Mouse (Mus musculus): ENCODE data around the gene Acox1. TPM values are rescaled to one million over a fixed set of nuclear protein-coding genes. Genes with fewer than 3 reads are reported as not detected.

Acox1 gene
- polyA plus RNA-seq, 1 experiment from 2014 or later = 31.4 TPM

DNA sequence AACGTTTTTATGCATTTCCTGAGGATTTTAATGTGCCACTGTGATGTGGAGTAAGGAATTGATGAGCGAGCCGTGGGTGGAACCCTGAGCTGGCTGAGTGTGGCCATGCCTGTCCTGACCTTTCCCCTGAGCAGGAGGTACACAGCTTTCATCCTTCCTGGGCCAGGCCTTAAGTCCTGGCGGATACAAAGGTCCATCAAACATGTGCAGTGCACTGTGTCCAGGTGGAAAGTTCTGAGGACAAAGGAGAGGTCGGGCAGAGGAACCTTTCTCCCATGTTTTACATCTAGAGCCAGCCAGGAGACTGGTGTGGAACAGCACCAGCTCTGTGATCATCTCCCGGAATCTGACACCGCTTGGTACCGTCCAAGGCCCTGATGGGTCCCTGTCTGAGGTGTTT, 10.4 kb upstream of the Acox1 start:
- Histone ChIP-seq H3K4me2 (no peak overlapping the region), H3K4me3 (no peak overlapping the region), H3K4me1 (replicated peaks) (no peaks in the 10 kb centered on the region), H3K9me3 (replicated peaks) (no peaks in the 10 kb centered on the region), H3K9ac (no peak overlapping the region), H3K27me3 (no peaks in the 10 kb centered on the region), H3K36me3 (peaks cover 24% of the 10 kb centered on the region), H3K27ac (no peak overlapping the region)
- 75% methylated on average over 8 of the region's 8 CpGs for WGBS
- no peak for ATAC-seq (replicated peaks; ENCODE audit: insufficient number of reproducible peaks, insufficient read depth, low FRiP score, low read depth)

DNA sequence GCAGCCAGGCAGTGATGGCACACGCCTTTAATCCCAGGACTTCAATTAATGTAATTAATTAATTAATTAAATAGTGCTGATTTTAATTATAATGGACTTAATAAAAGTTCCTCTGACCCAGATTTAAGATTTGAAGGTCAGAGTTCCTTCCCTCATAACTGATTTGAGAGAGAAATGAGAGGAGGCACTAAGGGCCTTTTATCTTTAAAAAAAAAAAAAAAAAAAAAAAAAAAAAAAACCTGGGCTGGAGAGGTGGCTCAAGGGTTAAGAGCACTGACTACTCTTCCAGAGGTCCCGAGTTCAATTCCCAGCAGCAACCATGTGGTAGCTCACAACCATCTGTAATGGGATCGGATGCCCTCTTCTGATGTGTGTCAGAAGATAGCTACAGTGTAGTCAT, 9.8 kb upstream of the Acox1 start:
- Histone ChIP-seq H3K4me3 (no peak overlapping the region), H3K9me3 (replicated peaks) (no peaks in the 10 kb centered on the region), H3K27ac (no peak overlapping the region), H3K4me1 (replicated peaks) (no peaks in the 10 kb centered on the region), H3K27me3 (no peaks in the 10 kb centered on the region), H3K9ac (no peak overlapping the region), H3K4me2 (no peak overlapping the region), H3K36me3 (peaks cover 24% of the 10 kb centered on the region)
- ATAC-seq (replicated peaks; ENCODE audit: insufficient number of reproducible peaks, insufficient read depth, low FRiP score, low read depth) = no peak
- WGBS = 86% methylated on average over 3 of the region's 3 CpGs

DNA sequence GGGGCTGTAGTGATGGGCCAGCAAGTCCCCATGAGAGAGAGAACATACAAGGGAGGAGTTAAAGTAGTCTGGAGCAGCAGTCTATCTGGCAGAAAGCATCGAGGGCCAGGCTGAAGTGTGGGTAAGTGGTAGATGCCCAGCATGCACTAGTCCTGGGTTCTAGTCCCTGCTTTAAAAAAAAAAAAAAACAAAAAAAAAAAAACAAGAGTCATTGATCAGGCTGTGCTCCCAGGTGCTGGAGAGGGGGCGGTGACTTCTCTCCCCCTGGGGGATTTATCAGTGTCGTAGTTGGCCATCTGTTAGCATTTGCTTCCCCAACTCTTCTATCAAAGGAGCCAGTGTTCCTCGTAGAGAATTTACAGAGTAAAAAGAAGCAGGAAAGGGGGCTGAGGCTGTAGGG, 7.8 kb upstream of the Acox1 start:
- Histone ChIP-seq H3K9ac (no peak overlapping the region), H3K4me2 (no peak overlapping the region), H3K4me3 (no peak overlapping the region), H3K4me1 (replicated peaks) (no peaks in the 10 kb centered on the region), H3K9me3 (replicated peaks) (no peaks in the 10 kb centered on the region), H3K27ac (no peak overlapping the region), H3K36me3 (peaks cover 20% of the 10 kb centered on the region), H3K27me3 (no peaks in the 10 kb centered on the region)
- 72% methylated on average over 4 of the region's 4 CpGs for WGBS
- no peak for ATAC-seq (replicated peaks; ENCODE audit: insufficient number of reproducible peaks, insufficient read depth, low FRiP score, low read depth)

DNA sequence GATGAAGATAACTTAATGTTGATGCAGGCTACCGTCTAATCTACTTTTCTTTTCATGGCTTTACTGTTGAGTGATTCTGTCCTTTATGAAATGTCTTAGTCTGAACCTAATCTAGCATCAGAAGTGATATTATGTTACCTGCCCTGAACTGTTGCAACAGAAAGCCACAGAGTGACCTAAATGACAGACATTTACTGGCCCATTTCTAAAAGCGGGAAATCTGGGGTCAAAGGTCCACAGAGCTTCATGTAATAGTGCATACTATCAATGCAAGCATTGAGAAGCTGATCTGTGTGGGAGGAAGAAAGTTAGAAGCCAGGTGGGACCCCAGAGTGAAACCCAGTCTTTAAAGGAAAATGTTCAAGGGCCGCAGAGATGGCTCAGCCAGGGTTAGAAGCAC, 4.3 kb upstream of the Acox1 start:
- H3K4me1 ChIP-seq (replicated peaks) = peaks cover 5% of the 10 kb centered on the region; the same call in 1 of the 2 replicates
- H3K4me3 ChIP-seq = no peak overlapping the region
- H3K4me2 ChIP-seq = no peak overlapping the region
- 89% methylated on average over 3 of the region's 3 CpGs for WGBS
- no peak overlapping the region for H3K9ac ChIP-seq
- no peak overlapping the region for H3K27ac ChIP-seq
- H3K9me3 ChIP-seq (replicated peaks) = no peaks in the 10 kb centered on the region
- no peaks in the 10 kb centered on the region for H3K27me3 ChIP-seq
- peaks cover 20% of the 10 kb centered on the region for H3K36me3 ChIP-seq
- ATAC-seq (replicated peaks; ENCODE audit: insufficient number of reproducible peaks, insufficient read depth, low FRiP score, low read depth) = no peak

DNA sequence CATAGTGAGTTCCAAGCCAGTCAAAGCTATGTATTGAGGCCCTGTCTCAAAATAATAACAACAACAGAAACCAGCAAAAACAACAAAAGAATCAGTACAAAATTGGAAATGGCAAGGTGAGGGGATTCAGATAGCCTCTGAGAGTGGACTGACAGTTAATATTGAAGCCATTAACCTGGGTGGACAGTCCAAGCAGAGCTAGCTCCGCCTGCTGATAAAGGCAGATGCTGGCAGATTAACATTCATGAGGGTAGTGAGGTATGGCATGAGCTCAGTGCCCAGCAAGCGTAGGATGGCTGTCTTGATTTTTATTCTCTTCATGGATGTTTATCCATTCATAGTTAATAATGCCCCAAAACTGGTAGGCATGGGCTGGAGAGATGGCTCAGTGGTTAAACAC, 2.3 kb upstream of the Acox1 start:
- Histone ChIP-seq H3K4me2 (no peak overlapping the region), H3K9ac (no peak overlapping the region)

DNA sequence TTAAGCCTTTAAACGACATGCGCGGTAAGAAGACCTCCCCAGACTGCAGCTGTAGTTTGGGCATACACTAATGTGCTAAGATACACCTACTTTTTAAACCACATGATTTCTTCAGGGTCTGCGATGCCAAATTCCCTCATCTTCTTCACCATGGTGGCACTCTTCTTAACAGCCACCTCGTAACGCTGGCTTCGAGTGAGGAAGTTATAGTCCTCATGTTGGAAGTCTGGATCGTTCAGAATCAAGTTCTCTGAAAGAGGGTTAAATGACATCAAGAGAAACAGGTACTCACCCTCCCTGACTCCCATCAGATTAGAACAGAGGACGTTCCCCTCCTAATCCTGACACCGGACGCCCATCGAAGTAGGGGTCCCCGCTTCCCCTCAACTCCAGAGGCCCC, 713 bp downstream of the Acox1 start:
- ATAC-seq (replicated peaks; ENCODE audit: insufficient number of reproducible peaks, insufficient read depth, low FRiP score, low read depth) = no peak
- Histone ChIP-seq H3K4me1 (replicated peaks) (peaks cover 26% of the 10 kb centered on the region), H3K9me3 (replicated peaks) (no peaks in the 10 kb centered on the region), H3K4me2 (peak overlapping the region; percentile 74), H3K36me3 (peaks cover 8% of the 10 kb centered on the region; the same call in 1 of the 2 replicates), H3K4me3 (peak overlapping the region; percentile 79), H3K27ac (peak overlapping the region; percentile 92), H3K27me3 (no peaks in the 10 kb centered on the region), H3K9ac (peak overlapping the region; percentile 84)
- WGBS = 17% methylated on average over 13 of the region's 13 CpGs

More for the DNA sequence above, 2.3 kb upstream of the Acox1 start:
- WGBS = 89% methylated on average over 2 of the region's 2 CpGs
- no peak overlapping the region for H3K27ac ChIP-seq
- H3K4me3 ChIP-seq = no peak overlapping the region
- H3K9me3 ChIP-seq (replicated peaks) = no peaks in the 10 kb centered on the region
- H3K4me1 ChIP-seq (replicated peaks) = peaks cover 14% of the 10 kb centered on the region
- no peak for ATAC-seq (replicated peaks; ENCODE audit: insufficient number of reproducible peaks, insufficient read depth, low FRiP score, low read depth)
- no peaks in the 10 kb centered on the region for H3K27me3 ChIP-seq
- H3K36me3 ChIP-seq = peaks cover 13% of the 10 kb centered on the region; the same call in 1 of the 2 replicates

DNA sequence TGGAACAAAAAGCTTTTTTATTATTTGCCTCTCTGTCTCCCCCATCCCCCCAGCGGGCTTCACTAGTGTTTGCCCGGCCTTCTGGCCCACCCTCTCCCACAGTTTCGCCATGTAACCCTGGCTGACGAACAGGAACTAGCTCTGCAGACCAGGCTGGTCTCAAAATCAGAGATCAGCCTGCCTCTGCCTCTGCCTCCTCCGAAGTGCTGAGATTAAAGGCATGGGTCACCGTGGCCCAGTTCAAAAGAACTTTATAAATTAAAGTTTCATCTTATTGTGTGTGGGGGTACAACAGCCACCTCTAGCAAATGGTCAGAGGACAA, 1.3 kb downstream of the Acox1 start:
- Histone ChIP-seq H3K36me3 (peaks cover 8% of the 10 kb centered on the region; the same call in 1 of the 2 replicates), H3K27me3 (no peaks in the 10 kb centered on the region), H3K4me3 (peak overlapping the region; percentile 79), H3K4me2 (peak overlapping the region; percentile 74), H3K27ac (no peak overlapping the region), H3K9me3 (replicated peaks) (no peaks in the 10 kb centered on the region), H3K9ac (no peak overlapping the region), H3K4me1 (replicated peaks) (peaks cover 26% of the 10 kb centered on the region)
- ATAC-seq (replicated peaks; ENCODE audit: insufficient number of reproducible peaks, insufficient read depth, low FRiP score, low read depth) = no peak
- WGBS = 90% methylated on average over 6 of the region's 6 CpGs

DNA sequence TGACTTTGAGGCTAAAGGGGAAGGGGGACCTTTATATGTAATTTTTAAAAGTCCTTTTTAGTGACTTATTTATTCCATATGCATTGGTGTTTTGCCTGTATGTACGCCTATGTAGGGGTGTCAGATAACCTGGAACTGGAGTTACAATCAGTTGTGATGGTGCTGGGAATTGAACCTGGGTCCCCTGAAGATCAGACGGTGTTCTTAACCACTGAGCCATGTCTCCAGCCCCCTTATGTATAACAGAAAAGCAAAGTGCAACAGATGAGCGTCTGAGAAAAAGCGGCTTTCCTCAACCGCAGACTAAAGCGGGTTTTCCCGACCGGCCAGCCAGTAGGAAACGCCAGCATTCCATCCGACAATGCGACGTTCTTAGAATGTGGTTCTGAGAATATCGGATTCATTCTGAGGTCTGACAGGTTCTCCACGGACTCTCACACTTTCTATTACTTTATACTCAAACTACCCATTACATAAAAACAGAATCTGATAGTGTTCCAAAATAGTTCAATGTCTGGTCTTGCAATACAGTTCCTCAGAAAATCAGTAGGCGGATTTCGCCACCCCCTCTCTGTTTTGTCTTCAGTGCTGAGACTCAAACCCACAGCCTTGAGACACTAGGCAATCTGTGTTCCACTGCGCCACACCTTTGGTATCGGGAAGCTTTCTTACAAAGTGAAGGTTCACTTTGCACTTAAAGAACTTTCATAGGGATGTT, 1.8 kb downstream of the Acox1 start:
- Histone ChIP-seq H3K4me2 (no peak overlapping the region; the same call in 1 of the 2 replicates), H3K9ac (no peak overlapping the region), H3K4me3 (peak overlapping the region; percentile 79; the same call in 1 of the 2 replicates), H3K4me1 (replicated peaks) (peaks cover 26% of the 10 kb centered on the region), H3K27ac (no peak overlapping the region), H3K36me3 (peaks cover 8% of the 10 kb centered on the region; the same call in 1 of the 2 replicates), H3K27me3 (no peaks in the 10 kb centered on the region), H3K9me3 (replicated peaks) (no peaks in the 10 kb centered on the region)
- ATAC-seq (replicated peaks; ENCODE audit: insufficient number of reproducible peaks, insufficient read depth, low FRiP score, low read depth) = no peak
- 93% methylated on average over 18 of the region's 18 CpGs for WGBS

DNA sequence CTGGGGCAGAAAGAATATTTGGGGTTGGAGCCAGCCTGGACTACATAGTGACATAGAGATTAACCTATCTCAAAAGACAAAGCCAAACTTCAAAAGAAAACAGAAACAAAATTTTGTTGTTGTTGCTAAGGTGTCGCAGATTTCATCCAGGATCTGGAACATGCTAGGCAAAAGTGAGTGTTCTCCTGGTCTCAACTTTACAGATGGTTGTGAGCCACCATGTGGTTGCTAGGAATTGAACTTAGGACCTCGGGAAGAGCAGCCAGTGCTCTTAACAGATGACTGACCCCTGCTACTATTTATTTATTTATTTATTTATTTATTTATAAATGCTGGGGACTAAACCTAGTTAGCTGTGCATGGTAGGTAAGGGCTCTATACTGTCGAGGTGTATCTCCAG, 2.5 kb downstream of the Acox1 start:
- no peak for ATAC-seq (replicated peaks; ENCODE audit: insufficient number of reproducible peaks, insufficient read depth, low FRiP score, low read depth)
- no peak overlapping the region for H3K4me3 ChIP-seq
- H3K4me2 ChIP-seq = no peak overlapping the region
- no peaks in the 10 kb centered on the region for H3K9me3 ChIP-seq (replicated peaks)
- WGBS = 86% methylated on average over 3 of the region's 3 CpGs
- H3K4me1 ChIP-seq (replicated peaks) = peaks cover 26% of the 10 kb centered on the region
- H3K36me3 ChIP-seq = peaks cover 8% of the 10 kb centered on the region; the same call in 1 of the 2 replicates
- H3K27ac ChIP-seq = no peak overlapping the region
- H3K27me3 ChIP-seq = no peaks in the 10 kb centered on the region
- no peak overlapping the region for H3K9ac ChIP-seq

DNA sequence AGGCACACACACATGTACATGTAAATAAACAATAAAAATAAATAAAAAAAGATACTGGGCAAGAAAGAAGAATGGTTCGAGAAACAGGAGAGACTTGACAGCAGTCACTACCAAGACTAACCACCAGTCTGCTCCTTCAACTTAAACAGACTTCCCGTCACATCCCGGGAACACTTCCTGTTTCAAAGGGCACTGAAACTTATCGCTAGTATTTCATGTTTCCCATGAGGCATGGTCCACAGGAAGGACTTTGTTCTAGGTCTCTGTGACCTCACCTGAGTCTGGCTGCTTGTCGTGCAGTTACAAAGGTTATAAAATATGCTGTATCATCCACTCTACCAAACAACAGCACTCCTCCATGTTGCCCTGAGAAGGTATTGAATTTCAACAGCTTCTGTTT, 3.6 kb downstream of the Acox1 start:
- Histone ChIP-seq H3K4me2 (no peak overlapping the region), H3K9ac (no peak overlapping the region), H3K4me3 (no peak overlapping the region), H3K36me3 (peaks cover 8% of the 10 kb centered on the region; the same call in 1 of the 2 replicates), H3K27ac (no peak overlapping the region), H3K4me1 (replicated peaks) (peaks cover 26% of the 10 kb centered on the region), H3K9me3 (replicated peaks) (no peaks in the 10 kb centered on the region), H3K27me3 (no peaks in the 10 kb centered on the region)
- no peak for ATAC-seq (replicated peaks; ENCODE audit: insufficient number of reproducible peaks, insufficient read depth, low FRiP score, low read depth)
- WGBS = 63% methylated on average over 5 of the region's 5 CpGs

DNA sequence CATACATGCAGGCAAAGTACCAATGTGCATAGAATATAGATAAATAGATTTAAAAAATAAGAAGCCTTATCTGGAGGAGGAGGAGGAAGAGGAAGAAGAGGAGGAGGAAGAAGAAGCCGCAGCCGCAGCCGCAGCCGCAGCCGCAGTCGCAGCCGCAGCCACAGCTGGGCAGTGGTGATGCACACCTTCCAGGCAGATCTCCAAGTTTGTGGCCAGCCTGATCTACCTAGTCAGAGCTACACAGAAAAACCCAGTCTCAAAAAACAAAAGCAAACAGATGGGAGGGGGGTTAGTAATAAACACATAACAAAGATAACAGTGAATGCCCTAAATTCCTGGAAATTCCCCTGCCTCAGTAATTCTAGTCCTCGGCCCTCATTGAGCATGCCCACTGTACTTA, 4.2 kb downstream of the Acox1 start:
- no peak overlapping the region for H3K4me3 ChIP-seq
- WGBS = 88% methylated on average over 8 of the region's 8 CpGs
- H3K27ac ChIP-seq = no peak overlapping the region

More for the DNA sequence above, 4.2 kb downstream of the Acox1 start:
- ATAC-seq (replicated peaks; ENCODE audit: insufficient number of reproducible peaks, insufficient read depth, low FRiP score, low read depth) = no peak
- H3K9me3 ChIP-seq (replicated peaks) = no peaks in the 10 kb centered on the region
- H3K27me3 ChIP-seq = no peaks in the 10 kb centered on the region
- peaks cover 25% of the 10 kb centered on the region for H3K4me1 ChIP-seq (replicated peaks)
- H3K9ac ChIP-seq = no peak overlapping the region
- H3K4me2 ChIP-seq = no peak overlapping the region
- H3K36me3 ChIP-seq = peaks cover 8% of the 10 kb centered on the region; the same call in 1 of the 2 replicates
